Mouse (Mus musculus) heart, embryonic 11.5 days (tissue): ENCODE data around the gene Olfr1134. TPM values are rescaled to one million over a fixed set of nuclear protein-coding genes. Genes with fewer than 3 reads are reported as not detected.

Experiments used
- polyA plus RNA-seq: library from polyadenylated mRNA; unstranded; fragments of >200 nt; fragmentation: Nextera tagmentation; extraction: Ambion mirVana; gene quantifications from 2 replicates; pipeline ENCODE4 v1.2.1, GENCODE M21; 2014

Gene Olfr1134
- polyA plus RNA-seq, 1 experiment from 2014 or later = not detected

Other genes with a start within 250 kb of the Olfr1134 start
- gene Olfr1123, start 241.8 kb downstream of the Olfr1134 start, polyA plus RNA-seq = not detected in 2 replicates
- not detected in 2 replicates for gene Olfr1124, start 228.2 kb downstream of the Olfr1134 start, polyA plus RNA-seq
- gene Olfr1126, start 204.5 kb downstream of the Olfr1134 start, polyA plus RNA-seq = not detected in 2 replicates
- not detected in 2 replicates for gene Pramel7, start 161.4 kb downstream of the Olfr1134 start, polyA plus RNA-seq
- not detected in 2 replicates for gene Pramel6, start 151.9 kb downstream of the Olfr1134 start, polyA plus RNA-seq
- not detected in 2 replicates for gene Olfr153, start 126.7 kb downstream of the Olfr1134 start, polyA plus RNA-seq
- gene Olfr1128, start 112.9 kb downstream of the Olfr1134 start, polyA plus RNA-seq = not detected in 2 replicates
- gene Olfr1129, start 84.6 kb downstream of the Olfr1134 start, polyA plus RNA-seq = not detected in 2 replicates
- not detected in 2 replicates for gene Olfr1130, start 52.2 kb downstream of the Olfr1134 start, polyA plus RNA-seq
- gene Olfr1131, start 31.4 kb downstream of the Olfr1134 start, polyA plus RNA-seq = not detected in 2 replicates
- not detected in 2 replicates for gene Olfr1132, start 20.9 kb downstream of the Olfr1134 start, polyA plus RNA-seq
- gene Olfr1133, start 11.1 kb downstream of the Olfr1134 start, polyA plus RNA-seq = not detected in 2 replicates
- not detected in 2 replicates for gene Olfr1135, start 15.2 kb upstream of the Olfr1134 start, polyA plus RNA-seq
- gene Olfr1136, start 35.5 kb upstream of the Olfr1134 start, polyA plus RNA-seq = not detected in 2 replicates
- gene Olfr1137, start 54.7 kb upstream of the Olfr1134 start, polyA plus RNA-seq = not detected in 2 replicates
- gene Olfr1138, start 81.5 kb upstream of the Olfr1134 start, polyA plus RNA-seq = not detected in 2 replicates
- gene Olfr1140, start 85.3 kb upstream of the Olfr1134 start, polyA plus RNA-seq = not detected in 2 replicates
- gene Olfr1141, start 95.5 kb upstream of the Olfr1134 start, polyA plus RNA-seq = not detected in 2 replicates
- not detected in 2 replicates for gene Olfr152, start 121.0 kb upstream of the Olfr1134 start, polyA plus RNA-seq
- not detected in 2 replicates for gene Olfr1143, start 142.1 kb upstream of the Olfr1134 start, polyA plus RNA-seq
- not detected in 2 replicates for gene Olfr1145, start 151.4 kb upstream of the Olfr1134 start, polyA plus RNA-seq
- not detected in 2 replicates for gene Olfr1148, start 172.1 kb upstream of the Olfr1134 start, polyA plus RNA-seq
- not detected in 2 replicates for gene Olfr1150-ps1, start 185.5 kb upstream of the Olfr1134 start, polyA plus RNA-seq
- gene Olfr1151, start 197.4 kb upstream of the Olfr1134 start, polyA plus RNA-seq = not detected in 2 replicates
- not detected in 2 replicates for gene Olfr1152, start 208.0 kb upstream of the Olfr1134 start, polyA plus RNA-seq
- not detected in 2 replicates for gene Olfr1153, start 236.5 kb upstream of the Olfr1134 start, polyA plus RNA-seq
- not detected in 2 replicates for gene Olfr1154, start 246.7 kb upstream of the Olfr1134 start, polyA plus RNA-seq